Mouse (Mus musculus) erythroblast, embryonic 14.5 days (primary cell): ENCODE data around the gene BC107364.

Source experiments
- GATA1 ChIP-seq: IDR thresholded peaks from 2 replicates; pipeline ENCODE4 v1.6.1; 2012; ENCODE audit warnings: low read length, inconsistent platforms, mixed read lengths
- TAL1 ChIP-seq: IDR thresholded peaks from 3 replicates; pipeline ENCODE4 v1.6.1; 2012; ENCODE audit warnings: low read length, inconsistent platforms, mixed read lengths

DNA sequence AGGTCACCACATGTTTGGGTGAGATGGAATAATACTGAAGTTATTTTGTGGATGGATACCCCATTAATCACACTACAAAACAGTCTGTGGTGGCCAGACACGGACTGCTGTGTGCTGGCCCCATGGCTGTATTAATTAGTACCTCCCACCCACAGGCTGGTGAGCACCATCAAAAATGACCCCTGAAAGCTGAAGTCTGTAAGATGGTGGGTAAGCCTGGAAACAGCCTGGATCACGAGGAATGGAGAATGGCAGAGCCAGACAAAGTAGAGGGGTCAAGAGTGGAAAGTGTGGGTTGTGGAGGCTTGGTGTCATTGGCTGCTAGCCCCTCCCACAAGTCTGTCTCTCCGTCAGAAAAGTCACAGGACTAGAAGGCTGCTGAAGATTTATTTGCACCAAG, 31.3 kb downstream of the BC107364 start:
- TF ChIP-seq GATA1: no peak
- no peak for TF ChIP-seq TAL1
